In the genomic region with DNA sequence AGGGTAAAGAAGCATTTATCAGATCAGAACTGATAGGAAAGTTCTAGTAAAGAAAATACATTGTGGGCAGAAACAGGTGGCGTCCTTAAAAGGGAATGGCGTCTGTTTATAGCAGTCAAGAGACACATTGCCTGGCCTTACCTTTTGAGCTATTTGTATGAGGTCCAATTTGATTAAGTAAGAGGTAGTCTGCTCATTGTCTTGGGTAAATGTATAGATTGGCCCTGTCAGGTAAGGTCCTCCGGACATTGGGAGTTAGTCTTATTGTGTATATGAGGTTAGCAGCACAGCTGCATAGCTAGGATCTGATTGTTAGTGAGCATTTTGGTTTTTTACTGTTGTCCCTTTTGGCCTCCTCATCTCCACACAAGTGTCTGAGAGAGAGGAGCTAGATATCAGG, we compare ENCODE assay signal across 19 mouse cellular contexts.
"Had no signal": no experiment of that assay in that cellular context is flagged by ENCODE, and none has a peak within 500 bp of the region (broad histone marks: within the 10 kb centered on the region; RNA-seq: fewer than 3 reads in every experiment).

No protein-coding gene starts in this region.

- DNase-seq: lung, adult 18-20 months; lung, embryonic 14.5 days; lung, postnatal 10 days; lung, postnatal 4 days; midbrain, embryonic 14.5 days; retina, postnatal 1 day; right cerebral cortex, adult 18-20 months; right cerebral cortex, postnatal 25 days; right cerebral cortex, postnatal 4 days; spleen, adult 18-20 months; thymus, adult 2 months; thymus, postnatal 25 days; thymus, postnatal 4 days had no signal

- H3K27ac ChIP-seq: midbrain, embryonic 10.5 days; midbrain, embryonic 12.5 days; neural tube, embryonic 13.5 days; neural tube, embryonic 15.5 days had no signal

- ATAC-seq: midbrain, embryonic 16.5 days had no signal

- H3K9me3 ChIP-seq: midbrain, embryonic 10.5 days; midbrain, embryonic 12.5 days; neural tube, embryonic 13.5 days; neural tube, embryonic 15.5 days had no signal

- H3K4me3 ChIP-seq: midbrain, embryonic 10.5 days; midbrain, embryonic 12.5 days; myocyte; neural tube, embryonic 13.5 days; neural tube, embryonic 15.5 days had no signal

- H3K4me2 ChIP-seq: lung, embryonic 14.5 days; midbrain, embryonic 12.5 days; neural tube, embryonic 13.5 days; neural tube, embryonic 15.5 days had no signal

- H3K9ac ChIP-seq: lung, embryonic 14.5 days; midbrain, embryonic 12.5 days; neural tube, embryonic 13.5 days; neural tube, embryonic 15.5 days had no signal

- H3K27me3 ChIP-seq: midbrain, embryonic 12.5 days; neural tube, embryonic 13.5 days; neural tube, embryonic 15.5 days had no signal
